Mouse (Mus musculus) hindbrain, embryonic 12.5 days (tissue): ENCODE results near the gene Tnxb. TPM values are rescaled to one million over a fixed set of nuclear protein-coding genes. Genes with fewer than 3 reads are reported as not detected.
A peak's percentile ranks its signal among the peaks of the same experiment; 100 is the strongest.
"Not testable (repeated sequence)": the region's sequence is repeated elsewhere in the genome, so short reads cannot be mapped to it uniquely, and the experiment has no call there.

ENCODE experiments used
- ATAC-seq: fragments of 200-750 bp; cut with Nextera tagmentation; 2 replicates; pipeline ENCODE4 v1.8.0; 2017; ENCODE audit warnings: moderate TSS enrichment; ENCODE audit not compliant: low FRiP score
- H3K27ac ChIP-seq: fragments of 300-500 bp; sonication (generic); 2 replicates; pipeline ENCODE4 v1.5.1; 2016; ENCODE audit warnings: mild to moderate bottlenecking
- H3K27me3 ChIP-seq: fragments of 300-500 bp; sonication (generic); 2 replicates; pipeline ENCODE4 v1.6.1; 2016; ENCODE audit warnings: mild to moderate bottlenecking
- H3K36me3 ChIP-seq: fragments of 300-500 bp; sonication (generic); 2 replicates; pipeline ENCODE4 v1.6.1; 2016; ENCODE audit warnings: mild to moderate bottlenecking
- H3K4me1 ChIP-seq: fragments of 300-500 bp; sonication (generic); 2 replicates; pipeline ENCODE4 v1.6.1; 2016
- H3K4me2 ChIP-seq: fragments of 300-500 bp; sonication (generic); replicated peaks from 2 replicates; pipeline ENCODE4 v1.6.1; 2016; ENCODE audit warnings: mild to moderate bottlenecking
- H3K4me3 ChIP-seq: fragments of 300-500 bp; sonication (generic); 2 replicates; pipeline ENCODE4 v1.5.1; 2016; ENCODE audit warnings: mild to moderate bottlenecking
- H3K9ac ChIP-seq: fragments of 300-500 bp; sonication (generic); 2 replicates; pipeline ENCODE4 v1.6.1; 2016; ENCODE audit warnings: mild to moderate bottlenecking, moderate library complexity
- H3K9me3 ChIP-seq: fragments of 300-500 bp; sonication (generic); replicated peaks from 2 replicates; pipeline ENCODE4 v1.6.1; 2016; ENCODE audit warnings: mild to moderate bottlenecking
- WGBS: fragments of 180-500 bp; shearing (Covaris S2); methylation state at CpG from one replicate; pipeline ENCODE4 v1.1.7; 2016; 5-methylcytosine and 5-hydroxymethylcytosine counted together
- polyA plus RNA-seq: library from polyadenylated mRNA; unstranded; fragments of >200 nt; fragmentation: Nextera tagmentation; extraction: Ambion mirVana; gene quantifications from 2 replicates; pipeline ENCODE4 v1.2.1, GENCODE M21; 2016

The Tnxb gene
- polyA plus RNA-seq, 1 experiment from 2014 or later: 0.05 TPM

DNA sequence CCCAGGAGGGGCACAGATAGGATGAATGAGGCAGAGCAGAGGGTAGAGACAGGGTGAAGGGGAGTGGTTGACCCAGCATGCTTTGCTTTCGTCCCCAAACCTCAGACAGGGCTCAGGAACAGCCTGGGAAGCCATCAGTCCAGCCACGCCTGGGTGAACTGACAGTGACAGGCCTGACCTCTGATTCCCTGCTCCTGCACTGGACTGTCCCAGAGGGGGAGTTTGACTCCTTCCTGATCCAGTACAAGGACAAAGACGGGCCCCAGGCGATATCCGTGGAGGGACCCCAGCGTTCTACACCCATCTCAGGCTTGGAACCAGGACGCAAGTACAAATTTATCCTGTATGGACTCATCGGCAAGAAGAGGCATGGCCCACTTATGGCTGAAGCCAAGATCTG, 12.8 kb downstream of the Tnxb start:
- Histone ChIP-seq H3K4me1 (peaks cover 4% of the 10 kb centered on the region; the same call in 1 of the 2 replicates), H3K9me3 (no peaks in the 10 kb centered on the region), H3K4me3 (no peak overlapping the region), H3K27ac (no peak overlapping the region), H3K9ac (no peak overlapping the region), H3K36me3 (no peaks in the 10 kb centered on the region), H3K27me3 (peaks cover 23% of the 10 kb centered on the region), H3K4me2 (no peak overlapping the region)
- no peak for ATAC-seq
- WGBS: 74% methylated on average over 8 of the region's 8 CpGs

DNA sequence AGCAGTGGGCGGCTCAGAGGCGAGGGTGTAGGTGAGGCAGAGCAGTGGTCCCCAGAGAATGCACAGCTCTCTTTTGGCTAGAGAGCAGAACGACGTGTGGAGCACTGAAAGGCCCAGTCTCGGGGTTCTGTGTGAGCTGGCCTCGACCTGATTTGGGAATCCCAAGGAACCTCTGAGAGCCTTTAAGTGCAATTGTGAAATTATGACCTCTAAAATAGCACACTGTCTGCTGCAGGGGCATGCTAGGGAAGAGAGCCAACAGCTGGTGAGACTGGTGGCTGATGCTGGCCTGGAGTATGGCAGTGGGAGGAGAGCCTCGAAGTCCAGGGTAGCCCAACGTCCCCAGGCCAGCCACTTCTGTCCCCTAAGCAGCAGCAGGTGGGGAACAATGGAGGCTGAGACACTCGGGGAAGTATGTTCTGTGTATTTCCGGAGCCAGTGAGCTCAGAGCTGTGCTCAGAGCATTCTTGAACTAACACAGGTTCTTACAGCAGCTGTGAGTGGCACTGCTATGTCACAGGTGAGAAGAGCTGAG, 13.4 kb downstream of the Tnxb start:
- Histone ChIP-seq H3K36me3 (no peaks in the 10 kb centered on the region), H3K9me3 (no peaks in the 10 kb centered on the region), H3K9ac (no peak overlapping the region), H3K27ac (no peak overlapping the region), H3K4me1 (peaks cover 4% of the 10 kb centered on the region; the same call in 1 of the 2 replicates), H3K4me3 (no peak overlapping the region), H3K27me3 (peaks cover 17% of the 10 kb centered on the region), H3K4me2 (no peak overlapping the region)
- WGBS: 69% methylated on average over 10 of the region's 10 CpGs
- ATAC-seq: no peak

DNA sequence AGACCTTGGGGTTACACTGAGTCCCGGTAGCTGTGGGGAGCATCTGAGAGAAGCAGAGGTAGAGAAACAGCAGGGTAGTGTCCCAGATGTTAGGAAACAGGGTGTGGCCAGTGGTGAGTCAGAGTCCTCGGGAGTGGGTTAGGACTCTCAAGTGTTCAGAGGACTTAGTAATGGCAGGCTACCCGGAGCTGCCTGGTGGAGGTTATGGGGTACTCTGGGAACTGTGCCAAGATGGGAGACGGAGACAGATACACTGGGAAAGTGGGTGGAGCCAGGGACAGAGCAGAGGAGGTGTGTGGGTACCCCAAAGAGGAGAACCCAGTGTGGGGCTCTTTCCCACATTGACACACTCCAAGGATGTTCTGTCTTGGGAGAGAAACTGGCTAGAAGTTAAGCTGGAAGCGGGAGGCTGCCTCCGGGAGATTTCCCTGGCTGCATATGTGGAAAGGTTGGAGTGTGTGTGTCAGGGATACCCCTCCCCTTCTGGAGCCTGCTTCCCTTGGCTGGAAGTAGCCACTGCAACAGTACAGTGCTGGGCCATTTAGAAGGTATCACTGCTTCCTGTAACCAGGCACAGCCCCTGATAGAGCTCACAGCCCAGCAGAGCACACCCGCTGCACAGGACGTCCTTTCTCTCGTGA, 14.0 kb downstream of the Tnxb start:
- Histone ChIP-seq H3K9me3 (no peaks in the 10 kb centered on the region), H3K36me3 (no peaks in the 10 kb centered on the region), H3K9ac (no peak overlapping the region), H3K27ac (no peak overlapping the region), H3K4me1 (peaks cover 4% of the 10 kb centered on the region; the same call in 1 of the 2 replicates), H3K4me2 (no peak overlapping the region), H3K27me3 (peaks cover 11% of the 10 kb centered on the region; the same call in 1 of the 2 replicates), H3K4me3 (no peak overlapping the region)
- no peak for ATAC-seq
- WGBS: 67% methylated on average over 9 of the region's 9 CpGs

DNA sequence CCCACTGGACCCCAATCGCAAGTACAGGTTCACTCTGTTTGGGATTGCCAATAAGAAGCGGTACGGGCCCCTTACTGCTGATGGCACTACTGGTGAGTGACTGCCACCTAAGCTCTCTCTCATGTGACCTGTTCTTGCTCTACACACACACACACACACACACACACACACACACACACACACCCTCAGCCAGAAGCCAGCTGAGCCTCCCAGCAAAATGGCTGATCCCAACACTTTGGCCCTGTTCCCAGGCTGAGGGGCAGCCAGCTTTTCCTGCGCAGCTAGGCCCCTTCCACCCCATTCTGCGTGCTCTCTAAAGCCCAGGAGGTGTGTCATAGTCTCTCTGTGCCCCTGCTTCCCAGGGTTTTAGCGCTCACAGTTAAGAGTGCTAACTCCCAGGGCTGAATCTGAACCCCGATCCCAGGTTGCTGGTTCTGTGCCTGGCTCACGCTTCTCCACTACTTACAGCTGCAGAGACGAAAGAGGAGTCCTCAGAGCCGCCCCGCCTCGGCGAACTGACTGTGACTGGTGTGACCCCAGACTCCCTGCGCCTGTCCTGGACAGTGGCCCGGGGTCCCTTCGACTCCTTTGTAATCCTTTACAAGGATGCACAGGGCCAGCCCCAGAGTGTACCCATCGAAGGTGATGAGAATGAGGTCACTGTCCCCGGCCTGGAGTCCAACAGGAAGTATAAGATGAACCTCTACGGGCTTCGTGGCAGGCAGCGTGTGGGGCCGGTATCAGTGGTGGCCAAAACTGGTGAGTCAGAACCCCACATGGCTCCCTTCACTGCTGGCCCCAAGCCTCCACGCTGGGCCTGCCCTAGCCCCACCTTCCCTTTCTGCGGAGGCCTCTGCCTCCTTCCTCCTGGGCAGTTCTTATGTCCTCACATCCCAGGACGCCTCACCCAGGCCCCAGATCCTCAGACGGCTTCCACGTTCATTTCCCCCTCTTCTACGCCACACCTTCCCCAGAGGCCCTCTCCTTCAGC, 15.1 kb downstream of the Tnxb start:
- no peaks in the 10 kb centered on the region for H3K9me3 ChIP-seq
- peaks cover 4% of the 10 kb centered on the region; the same call in 1 of the 2 replicates for H3K4me1 ChIP-seq
- 82% methylated on average over 28 of the region's 28 CpGs for WGBS
- no peak overlapping the region for H3K9ac ChIP-seq
- no peak overlapping the region for H3K4me3 ChIP-seq
- H3K4me2 ChIP-seq: no peak overlapping the region
- no peak for ATAC-seq
- H3K36me3 ChIP-seq: no peaks in the 10 kb centered on the region
- no peak overlapping the region for H3K27ac ChIP-seq
- H3K27me3 ChIP-seq: peaks cover 5% of the 10 kb centered on the region; the same call in 1 of the 2 replicates

DNA sequence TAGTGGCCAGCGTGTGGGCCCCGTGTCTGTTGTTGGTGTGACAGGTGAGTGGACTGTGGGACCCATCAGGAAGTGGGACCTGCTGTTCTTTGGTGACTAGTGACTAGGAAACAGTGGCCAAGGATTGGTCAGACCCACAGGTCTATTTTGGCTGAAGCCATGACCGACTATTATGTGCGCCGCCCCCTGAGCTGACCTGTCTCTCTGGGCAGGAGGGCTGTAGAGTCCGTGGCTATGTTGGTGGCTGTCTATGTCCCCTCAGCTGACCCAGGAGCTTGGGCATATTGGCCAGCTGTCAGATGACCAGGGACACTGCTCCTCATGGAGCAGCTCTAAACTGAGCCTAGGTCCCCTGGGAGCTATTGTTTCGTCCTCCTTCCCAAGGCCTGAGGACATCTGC, 18.6 kb downstream of the Tnxb start:
- Histone ChIP-seq H3K4me1 (no peaks in the 10 kb centered on the region), H3K9me3 (no peaks in the 10 kb centered on the region), H3K4me3 (no peak overlapping the region), H3K36me3 (no peaks in the 10 kb centered on the region), H3K4me2 (no peak overlapping the region), H3K27ac (no peak overlapping the region), H3K9ac (no peak overlapping the region), H3K27me3 (peaks cover 5% of the 10 kb centered on the region; the same call in 1 of the 2 replicates)
- 93% methylated on average over 7 of the region's 7 CpGs for WGBS
- ATAC-seq: no peak

DNA sequence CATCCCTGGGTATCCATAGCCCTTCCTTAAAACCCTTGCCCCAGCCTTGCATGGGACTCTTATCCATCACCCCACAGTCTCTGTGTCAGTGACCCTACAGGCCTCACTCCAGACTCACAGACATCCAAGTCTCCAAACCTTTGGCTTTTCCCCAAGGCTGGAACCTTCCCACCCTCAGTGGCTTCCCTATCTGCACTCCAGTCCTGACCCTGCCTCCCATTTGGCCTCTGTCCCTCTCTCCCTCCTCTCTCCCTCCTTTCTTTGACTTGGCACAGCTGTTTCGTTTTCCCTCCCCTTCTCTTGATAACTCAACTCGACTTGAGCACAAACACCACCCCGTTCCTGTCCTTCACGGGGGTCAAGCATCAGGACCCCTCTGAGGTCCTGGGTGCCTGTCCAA, 20.1 kb downstream of the Tnxb start:
- H3K9me3 ChIP-seq: no peaks in the 10 kb centered on the region
- no peaks in the 10 kb centered on the region for H3K36me3 ChIP-seq
- H3K9ac ChIP-seq: no peak overlapping the region
- no peak overlapping the region for H3K27ac ChIP-seq
- no peak for ATAC-seq
- H3K4me3 ChIP-seq: no peak overlapping the region
- 83% methylated on average over 4 of the region's 4 CpGs for WGBS
- peaks cover 5% of the 10 kb centered on the region; the same call in 1 of the 2 replicates for H3K27me3 ChIP-seq
- no peak overlapping the region for H3K4me2 ChIP-seq
- H3K4me1 ChIP-seq: no peaks in the 10 kb centered on the region

DNA sequence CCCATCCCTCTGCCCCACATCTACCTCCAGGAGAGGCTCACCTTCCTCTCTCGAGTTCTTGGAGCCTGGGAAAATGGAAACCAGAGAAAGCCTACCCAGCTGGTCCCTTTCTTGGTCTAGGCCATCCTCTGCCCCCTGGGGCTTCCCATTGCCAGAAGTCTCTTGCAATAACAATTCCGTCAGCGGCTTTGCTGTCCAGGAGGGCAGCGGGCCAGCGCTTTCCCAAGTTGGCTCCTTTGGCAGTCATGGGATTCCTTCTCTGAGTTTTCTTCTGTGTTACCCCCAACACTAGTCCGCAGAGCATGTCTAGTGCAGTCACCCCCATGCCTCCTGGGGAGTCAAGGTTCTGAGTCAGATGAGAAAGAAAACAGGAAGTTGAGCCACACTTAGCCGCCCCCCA, 22.6 kb downstream of the Tnxb start:
- Histone ChIP-seq H3K27ac (no peak overlapping the region), H3K9me3 (no peaks in the 10 kb centered on the region), H3K9ac (no peak overlapping the region), H3K4me1 (no peaks in the 10 kb centered on the region), H3K4me2 (no peak overlapping the region), H3K27me3 (peaks cover 5% of the 10 kb centered on the region; the same call in 1 of the 2 replicates), H3K36me3 (no peaks in the 10 kb centered on the region), H3K4me3 (no peak overlapping the region)
- ATAC-seq: no peak
- 59% methylated on average over 7 of the region's 7 CpGs for WGBS

DNA sequence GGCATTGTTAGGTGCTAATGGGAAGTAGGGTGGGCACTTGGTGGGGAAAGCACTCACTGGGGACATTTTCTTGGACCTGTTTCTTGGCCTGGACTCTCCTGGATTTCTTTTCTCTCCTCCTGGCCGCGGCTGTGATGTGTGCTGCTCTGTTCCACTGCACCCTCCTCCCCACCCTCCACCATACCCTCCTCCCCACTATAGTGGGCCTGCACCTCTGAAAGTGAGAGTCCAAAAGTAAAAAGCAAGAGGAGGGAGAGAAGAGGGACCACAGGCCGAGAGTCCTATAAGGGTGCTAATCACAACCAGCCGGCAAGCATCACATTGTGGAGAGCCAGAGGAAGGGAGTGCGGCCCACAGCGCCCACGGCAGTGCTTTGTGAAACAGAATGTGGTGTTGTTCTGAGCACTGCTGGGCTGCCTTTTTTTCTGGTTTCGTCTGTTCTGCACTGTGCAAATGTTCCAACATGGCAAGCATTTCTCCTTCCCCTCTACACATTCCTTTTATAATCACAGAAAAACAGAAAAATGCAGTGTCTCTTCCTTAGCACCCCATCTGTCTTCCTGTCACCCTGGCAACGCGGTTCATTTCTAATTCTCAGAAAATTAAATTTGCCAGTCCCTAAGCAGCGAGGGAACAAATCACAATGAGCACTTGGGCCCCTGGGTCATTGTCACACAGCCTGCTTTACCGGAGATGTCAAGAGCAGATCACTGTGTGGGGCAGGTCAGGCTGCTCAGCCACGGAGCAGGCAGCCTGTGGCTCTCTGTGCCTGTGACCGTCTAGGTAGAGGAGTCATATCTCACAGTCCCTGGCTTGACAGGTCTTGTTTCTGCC, 29.5 kb downstream of the Tnxb start:
- 0 out of 2 replicates have a peak overlapping the region, but pooled peaks have one; percentile 18 for H3K9ac ChIP-seq

DNA sequence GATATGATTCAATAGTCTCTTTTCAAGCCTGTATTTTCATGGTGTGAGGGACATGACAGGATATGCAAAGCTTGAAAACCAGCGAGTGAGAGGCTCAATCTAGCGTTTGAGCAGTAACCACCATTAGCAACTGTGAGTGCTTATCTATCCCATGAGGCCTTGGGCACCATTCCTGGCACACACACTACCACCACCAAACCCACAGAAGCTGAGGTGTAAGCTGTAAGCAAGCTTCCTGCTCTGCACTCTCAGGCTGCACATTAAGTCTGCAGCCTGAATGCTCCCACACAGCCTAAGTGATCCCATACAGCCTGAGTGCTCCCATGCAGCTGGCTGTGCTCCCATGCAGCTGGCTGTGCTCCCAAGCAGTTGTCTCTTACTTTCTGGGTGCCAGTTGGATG, 30.3 kb downstream of the Tnxb start:
- no peaks in the 10 kb centered on the region for H3K36me3 ChIP-seq
- no peak overlapping the region for H3K4me2 ChIP-seq
- no peak for ATAC-seq
- H3K9me3 ChIP-seq: no peaks in the 10 kb centered on the region
- H3K27me3 ChIP-seq: no peaks in the 10 kb centered on the region
- H3K4me3 ChIP-seq: no peak overlapping the region
- H3K4me1 ChIP-seq: peaks cover 16% of the 10 kb centered on the region
- WGBS: 66% methylated on average over 2 of the region's 2 CpGs
- peak overlapping the region; percentile 66 for H3K27ac ChIP-seq
- no peak overlapping the region for H3K9ac ChIP-seq

More for the DNA sequence above, 29.5 kb downstream of the Tnxb start:
- Histone ChIP-seq H3K36me3 (no peaks in the 10 kb centered on the region), H3K4me1 (peaks cover 16% of the 10 kb centered on the region), H3K27ac (peak overlapping the region; percentile 66), H3K27me3 (no peaks in the 10 kb centered on the region), H3K9me3 (no peaks in the 10 kb centered on the region), H3K4me3 (no peak overlapping the region), H3K4me2 (no peak overlapping the region)
- ATAC-seq: peak; percentile 56; the same call in 1 of the 2 replicates
- WGBS: 45% methylated on average over 14 of the region's 14 CpGs

DNA sequence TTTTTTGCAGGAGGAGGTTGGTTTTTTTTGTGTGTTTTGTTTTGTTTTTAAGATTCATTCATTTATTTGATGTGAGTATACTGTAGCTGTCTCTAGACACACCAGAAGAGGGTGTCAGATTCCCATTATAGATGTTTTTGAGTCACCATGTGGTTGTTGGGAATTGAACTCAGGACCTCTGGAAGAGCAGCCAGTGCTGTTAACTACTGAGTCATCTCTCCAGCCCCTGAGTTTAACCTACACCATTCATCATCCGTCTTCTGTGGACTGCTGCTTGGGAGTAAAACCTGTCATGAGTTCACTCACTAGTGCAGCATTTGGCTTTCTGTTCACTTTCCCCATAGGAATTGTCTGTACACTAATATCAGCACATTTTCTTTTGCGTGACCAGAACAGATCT, 36.1 kb downstream of the Tnxb start:
- not testable (repeated sequence) for H3K4me3 ChIP-seq, ATAC-seq, H3K36me3 ChIP-seq, H3K27ac ChIP-seq, H3K4me2 ChIP-seq, H3K9me3 ChIP-seq, H3K9ac ChIP-seq, H3K4me1 ChIP-seq, H3K27me3 ChIP-seq
- WGBS: 82% methylated on average over 2 of the region's 2 CpGs

DNA sequence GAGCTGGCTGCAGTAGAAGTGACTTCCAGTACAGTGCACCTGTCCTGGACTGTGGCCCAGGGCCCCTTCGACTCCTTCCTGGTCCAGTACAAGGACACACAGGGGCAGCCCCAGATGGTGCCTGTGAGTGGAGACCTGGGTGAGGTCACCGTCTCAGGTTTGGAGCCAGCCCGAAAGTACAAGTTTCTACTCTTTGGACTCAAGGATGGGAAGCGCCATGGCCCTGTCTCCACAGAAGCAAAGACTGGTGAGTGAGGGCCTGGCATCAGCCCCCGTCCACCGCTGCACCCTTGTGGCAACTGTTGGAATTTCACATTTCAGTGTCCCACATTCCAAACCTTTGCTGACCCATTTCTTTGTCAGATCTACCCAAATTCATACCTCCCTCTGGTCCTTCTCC, 42.6 kb downstream of the Tnxb start:
- ATAC-seq: no peak
- Histone ChIP-seq H3K9ac (no peak overlapping the region), H3K4me3 (no peak overlapping the region), H3K36me3 (no peaks in the 10 kb centered on the region), H3K27me3 (no peaks in the 10 kb centered on the region), H3K9me3 (no peaks in the 10 kb centered on the region), H3K4me2 (no peak overlapping the region), H3K4me1 (no peaks in the 10 kb centered on the region), H3K27ac (no peak overlapping the region)
- WGBS: 47% methylated on average over 6 of the region's 6 CpGs
